Mouse (Mus musculus): ENCODE data around the gene Hsf4.
"Not testable (repeated sequence)": the region's sequence is repeated elsewhere in the genome, so short reads cannot be mapped to it uniquely, and the experiment has no call there.

The Hsf4 gene

DNA sequence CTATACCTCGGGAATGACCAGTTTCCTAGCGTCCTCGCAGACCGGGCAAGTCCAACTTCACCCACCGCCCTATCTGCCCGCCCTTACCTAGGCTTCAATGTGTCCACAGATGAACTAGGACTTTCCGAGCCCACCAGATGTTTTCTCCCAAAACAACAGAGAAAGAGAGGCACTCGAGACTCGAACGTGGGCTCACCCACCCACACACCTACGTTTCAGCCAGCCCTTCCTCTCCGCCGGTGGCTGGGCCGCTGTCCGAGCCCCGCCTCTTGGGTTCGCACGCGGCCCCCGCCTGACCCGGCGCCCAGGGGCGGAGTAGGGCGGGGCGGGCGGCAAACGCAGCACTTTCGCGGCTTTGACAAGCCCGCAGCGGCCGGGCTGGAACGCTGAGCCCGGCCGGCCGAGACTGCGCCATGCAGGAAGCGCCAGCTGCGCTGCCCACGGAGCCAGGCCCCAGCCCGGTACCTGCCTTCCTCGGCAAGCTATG lies at the start of gene Hsf4:
Gene Hsf4 (plus strand): TSS at position 341 of the 487 bp plus-strand sequence.
- DNase-seq, result peak; percentile 76

DNA sequence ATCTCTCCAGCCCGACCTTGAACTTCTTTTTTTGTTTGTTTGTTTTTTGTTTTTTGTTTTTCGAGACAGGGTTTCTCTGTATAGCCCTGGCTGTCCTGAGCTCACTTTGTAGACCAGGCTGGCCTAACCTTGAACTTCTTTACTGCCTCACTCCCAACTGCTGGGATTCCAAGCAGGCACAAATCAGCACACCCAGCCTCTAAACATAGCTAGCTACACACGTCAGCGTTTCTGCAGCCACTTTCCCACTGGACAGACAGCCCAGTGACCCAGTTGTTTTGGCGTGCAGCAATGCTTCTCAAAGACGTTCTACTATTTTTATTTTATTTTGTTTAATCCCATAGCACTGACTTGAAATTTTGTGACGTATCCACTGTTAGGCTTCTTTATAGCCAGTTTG lies 45.8 kb upstream of the Hsf4 start:
- no peak for DNase-seq

DNA sequence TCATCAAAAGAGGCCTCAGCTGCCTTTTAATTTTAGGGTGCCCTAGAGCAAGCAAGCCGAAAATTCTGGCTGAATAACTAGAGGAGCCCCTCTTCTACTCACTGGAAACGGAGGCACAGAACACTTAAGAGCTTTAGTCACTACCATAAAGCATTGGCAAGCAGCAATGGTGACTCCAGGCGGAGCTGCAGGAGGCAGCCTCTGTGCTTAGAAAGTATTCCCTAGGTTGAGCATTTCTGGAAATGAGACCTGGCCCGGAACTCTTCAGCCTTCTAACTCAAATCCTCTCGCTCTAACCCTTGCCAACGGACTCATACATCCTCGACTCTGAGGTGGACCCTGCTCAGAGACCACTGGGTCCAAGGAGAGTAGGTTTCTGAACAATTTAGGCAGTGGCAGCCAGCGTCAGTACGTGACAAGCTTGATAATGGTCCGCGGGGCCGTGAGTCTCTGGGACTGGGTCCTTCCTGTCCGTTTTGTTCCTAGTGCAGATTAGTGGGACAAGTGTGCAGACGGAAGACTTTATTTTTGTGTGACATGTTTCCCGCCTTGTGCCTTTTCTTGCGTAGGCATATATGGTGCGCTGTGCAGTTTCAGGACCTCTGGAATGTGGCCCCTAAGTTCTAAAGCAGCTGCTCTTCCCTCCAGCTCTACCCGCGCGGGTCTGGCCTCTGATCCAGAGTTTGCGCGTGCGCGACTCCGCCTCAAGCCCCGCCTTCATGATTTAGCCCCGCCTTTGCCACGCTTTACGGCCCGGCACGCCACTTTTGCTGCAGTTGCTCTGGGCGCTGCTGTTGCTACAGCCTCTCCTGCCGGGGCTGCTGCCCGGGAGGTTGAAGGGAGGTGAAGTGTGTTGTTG lies 45.0 kb upstream of the Hsf4 start, which contains the start of gene D230025D16Rik:
Gene D230025D16Rik (plus strand): TSS at position 733 of the 859 bp plus-strand sequence.
- DNase-seq, result peak; percentile 98

DNA sequence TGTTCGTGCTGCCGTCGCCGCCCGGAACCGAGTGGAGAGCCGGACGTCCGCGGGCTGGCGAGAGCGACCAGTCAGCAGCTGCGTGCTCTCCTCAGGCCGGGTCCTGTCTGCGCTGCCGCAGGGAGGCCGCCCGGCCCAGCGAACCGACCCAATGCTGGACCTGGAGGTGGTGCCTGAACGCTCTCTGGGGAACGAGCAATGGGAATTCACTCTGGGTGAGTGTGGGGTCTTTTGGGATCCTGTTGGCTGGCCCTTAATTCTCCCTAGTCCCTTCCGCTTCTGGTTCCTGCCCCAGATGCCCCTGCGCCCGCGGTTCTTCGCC lies 44.4 kb upstream of the Hsf4 start:
- DNase-seq, result no peak

GRCm38 (mm10) chr8:105225917-105226316 lies 43.7 kb upstream of the Hsf4 start:
- DNase-seq, result no peak

GRCm38 (mm10) chr8:105231503-105232320 lies 37.9 kb upstream of the Hsf4 start:
- DNase-seq, result no peak

DNA sequence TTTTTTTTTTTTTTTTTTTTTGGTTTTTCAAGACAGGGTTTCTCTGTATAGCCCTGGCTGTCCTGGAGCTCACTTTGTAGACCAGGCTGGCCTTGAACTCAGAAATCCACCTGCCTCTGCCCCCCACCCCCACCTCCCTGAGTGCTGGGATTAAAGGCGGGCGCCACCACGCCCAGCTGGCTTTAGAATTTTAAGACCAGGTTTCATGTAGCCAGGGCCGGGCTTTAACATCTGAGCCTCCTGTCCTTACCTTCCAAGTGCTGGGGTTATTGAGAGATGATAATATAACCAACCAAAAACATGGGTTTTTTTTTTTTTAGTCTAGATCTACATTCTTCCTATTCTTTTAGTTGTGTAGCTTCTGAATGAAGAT lies 37.3 kb upstream of the Hsf4 start:
- not testable (repeated sequence) for DNase-seq

- no peak for DNase-seq
Observed at GRCm38 (mm10) chr8:105233126-105233935, 36.3 kb upstream of the Hsf4 start.

GRCm38 (mm10) chr8:105235206-105235605 lies 34.4 kb upstream of the Hsf4 start:
- no peak for DNase-seq

DNA sequence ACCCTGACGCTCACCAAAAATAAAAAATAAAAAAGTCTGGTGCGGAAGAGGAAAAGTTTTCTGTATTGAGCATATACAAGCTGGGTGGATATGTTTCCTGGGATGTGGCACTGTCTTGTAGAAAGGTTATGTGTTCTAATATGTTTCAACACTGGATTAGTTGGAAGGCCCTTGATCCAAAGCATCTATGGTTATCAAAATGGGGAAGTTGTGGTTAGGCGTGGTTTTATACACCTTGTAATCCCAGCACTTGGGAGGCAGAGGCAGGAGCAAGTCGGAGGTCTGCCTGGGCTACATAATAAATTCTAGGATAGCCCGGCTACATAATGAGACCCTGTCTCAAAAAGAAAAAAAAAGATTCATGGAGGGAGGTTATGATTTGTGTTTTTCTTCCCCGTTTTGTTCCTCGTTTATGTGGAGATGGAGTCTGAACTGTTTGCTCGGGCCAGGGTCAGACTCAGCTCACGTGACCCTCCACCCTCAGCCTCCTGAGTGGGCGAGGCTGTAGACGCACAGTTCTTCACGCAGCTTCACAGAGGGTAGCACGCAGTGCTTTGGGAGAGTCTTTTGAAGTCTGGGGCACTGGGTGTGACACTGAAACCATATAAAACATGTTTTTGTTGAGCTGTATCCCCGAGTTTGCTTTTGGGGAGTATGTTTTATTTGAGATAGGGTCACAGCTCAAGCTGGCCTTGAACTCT lies 32.0 kb upstream of the Hsf4 start:
- DNase-seq, result no peak

- no peak for DNase-seq
Observed at GRCm38 (mm10) chr8:105241016-105241415, 28.6 kb upstream of the Hsf4 start.

GRCm38 (mm10) chr8:105251954-105252353 lies 17.6 kb upstream of the Hsf4 start:
- DNase-seq, result no peak

- DNase-seq, result no peak
Observed at GRCm38 (mm10) chr8:105252680-105253537, 16.7 kb upstream of the Hsf4 start.

- DNase-seq, result peak; percentile 26
Observed at GRCm38 (mm10) chr8:105253766-105254151, 15.8 kb upstream of the Hsf4 start.

GRCm38 (mm10) chr8:105254152-105254965 lies 15.2 kb upstream of the Hsf4 start:
- DNase-seq, result peak; percentile 96

DNA sequence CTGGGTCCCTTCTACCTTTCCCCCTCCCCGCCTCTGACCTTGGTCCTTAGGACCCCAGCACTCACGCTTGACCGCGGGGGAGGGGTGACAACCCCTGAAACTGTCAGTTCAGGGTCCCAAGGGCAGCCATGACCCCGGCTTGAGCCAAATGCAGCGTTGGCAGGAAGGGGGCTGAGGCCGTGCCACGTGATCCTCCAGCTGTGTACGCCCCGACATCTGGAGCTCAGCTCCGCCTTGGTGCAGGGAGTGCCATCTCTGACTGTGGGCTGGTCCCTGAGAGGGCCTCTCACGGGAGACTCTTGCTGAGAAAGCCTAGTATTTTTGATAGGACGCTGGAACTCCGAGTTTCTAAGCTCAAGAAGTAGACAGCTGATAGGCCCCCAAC lies 14.6 kb upstream of the Hsf4 start, which contains the start of gene B3gnt9:
Gene B3gnt9 (minus strand): TSS at position 188 of the 385 bp plus-strand sequence.
- DNase-seq, result peak; percentile 74

GRCm38 (mm10) chr8:105257318-105258114 lies 12.1 kb upstream of the Hsf4 start:
- DNase-seq, result no peak

GRCm38 (mm10) chr8:105258911-105259720 lies 10.5 kb upstream of the Hsf4 start:
- DNase-seq, result peak; percentile 46
